Mouse (Mus musculus): ENCODE measurements around the gene Btbd3.
"Not testable (repeated sequence)": the region's sequence is repeated elsewhere in the genome, so short reads cannot be mapped to it uniquely, and the experiment has no call there.

DNA sequence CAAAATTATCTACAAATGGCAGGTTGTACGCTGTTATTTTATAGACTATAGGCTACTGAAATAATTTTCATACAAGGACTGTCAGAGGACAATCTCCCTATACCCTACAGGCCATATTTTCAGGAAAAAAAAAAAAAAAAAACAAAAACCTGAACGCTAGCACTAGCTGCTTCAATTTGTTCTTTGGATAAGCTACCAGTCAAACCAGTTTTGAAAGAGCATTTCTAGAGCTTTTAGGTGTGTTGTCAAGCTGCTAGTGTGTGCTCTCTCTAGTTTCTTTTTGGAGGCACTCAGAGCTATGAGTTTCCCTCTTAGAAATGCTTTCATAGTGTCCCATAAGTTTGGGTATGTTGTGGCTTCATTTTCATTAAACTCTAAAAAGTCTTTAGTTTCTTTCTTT, 77.8 kb downstream of the Btbd3 start:
- not testable (repeated sequence) for TF ChIP-seq CTCF (IDR thresholded peaks at IDR 0.05; ENCODE audit: extremely low read depth, insufficient read length, insufficient replicate concordance, low read depth, low read length); POLR2A (IDR thresholded peaks at IDR 0.05; ENCODE audit: low read depth, low read length)

All from small intestine, adult 2 months (tissue).